Mouse (Mus musculus) retina, embryonic 14.5 days (tissue): ENCODE data around the gene Osbpl9.
A peak's percentile ranks its signal among the peaks of the same experiment; 100 is the strongest.

Experiments
- DNase-seq: peaks from one replicate; pipeline ENCODE4 v3.0.0-alpha.2; 2015; ENCODE audit warnings: low spot score

Osbpl9 gene

DNA sequence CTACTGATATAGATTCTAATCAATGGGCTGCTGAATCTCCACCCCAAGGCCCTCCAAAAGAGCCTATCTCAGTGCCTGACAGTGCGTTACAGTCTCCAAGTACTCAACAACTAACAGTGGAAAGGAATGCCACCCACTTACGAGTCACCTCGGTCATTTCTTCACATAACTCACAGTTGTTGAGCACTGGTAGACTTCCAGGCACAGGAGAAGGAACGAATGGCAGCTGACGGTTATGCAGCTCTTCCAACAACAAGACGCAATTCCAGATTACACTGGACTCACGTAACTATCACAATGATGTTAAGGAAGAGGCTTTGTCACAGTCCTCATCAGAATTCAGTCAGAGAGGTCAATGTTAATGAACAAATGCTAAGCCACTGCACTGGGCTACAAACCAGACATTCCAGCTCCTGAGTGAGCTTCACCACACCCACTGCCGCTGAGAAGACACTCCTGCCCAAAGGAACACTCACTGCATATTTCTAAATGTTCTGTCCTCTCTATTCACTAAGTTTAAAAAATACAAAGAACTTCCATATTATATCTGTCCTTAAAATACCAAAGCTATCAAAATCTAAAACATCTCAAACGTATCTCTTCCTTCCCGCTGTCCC lies 70.7 kb downstream of the Osbpl9 start:
- DNase-seq, result no peak

DNA sequence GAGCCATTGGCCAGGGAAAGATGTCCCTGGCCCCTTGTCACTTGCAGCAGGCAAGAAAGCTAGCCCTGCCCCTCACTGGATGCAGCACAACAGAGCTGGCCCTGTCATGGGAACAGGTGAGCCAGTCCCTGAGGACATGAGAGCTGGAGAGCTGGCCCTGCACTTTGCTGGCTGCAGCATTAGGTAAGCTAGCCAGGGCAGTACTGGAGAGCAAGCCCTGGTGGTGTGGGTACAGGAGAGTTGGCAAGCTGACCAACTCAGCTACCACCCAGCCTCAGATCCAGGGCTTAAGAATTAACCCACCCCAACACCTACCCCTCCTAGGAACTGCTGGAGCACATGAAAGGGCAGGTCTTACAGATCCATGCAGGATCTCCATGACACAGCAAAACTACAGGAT lies 73.1 kb downstream of the Osbpl9 start:
- DNase-seq, result no peak

DNA sequence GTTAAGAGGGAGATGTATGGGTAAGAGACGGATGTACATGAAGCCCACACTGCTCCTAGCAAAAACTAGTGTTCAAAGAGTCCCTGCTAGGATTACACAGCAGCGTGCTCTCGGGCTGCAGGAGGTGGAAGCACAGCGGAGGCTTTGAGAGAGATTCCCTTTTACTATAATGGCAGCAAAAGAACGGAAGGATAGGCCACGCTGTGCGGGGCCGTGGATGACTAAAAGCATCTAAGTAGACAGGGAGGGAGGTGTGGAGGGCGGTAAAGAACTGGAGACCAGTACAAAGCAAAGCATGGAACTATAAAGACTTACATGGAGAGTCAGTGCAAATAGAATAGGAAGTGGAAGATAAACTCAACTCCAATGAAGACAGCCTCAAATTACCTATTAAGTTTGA lies 74.1 kb downstream of the Osbpl9 start:
- DNase-seq, result no peak

DNA sequence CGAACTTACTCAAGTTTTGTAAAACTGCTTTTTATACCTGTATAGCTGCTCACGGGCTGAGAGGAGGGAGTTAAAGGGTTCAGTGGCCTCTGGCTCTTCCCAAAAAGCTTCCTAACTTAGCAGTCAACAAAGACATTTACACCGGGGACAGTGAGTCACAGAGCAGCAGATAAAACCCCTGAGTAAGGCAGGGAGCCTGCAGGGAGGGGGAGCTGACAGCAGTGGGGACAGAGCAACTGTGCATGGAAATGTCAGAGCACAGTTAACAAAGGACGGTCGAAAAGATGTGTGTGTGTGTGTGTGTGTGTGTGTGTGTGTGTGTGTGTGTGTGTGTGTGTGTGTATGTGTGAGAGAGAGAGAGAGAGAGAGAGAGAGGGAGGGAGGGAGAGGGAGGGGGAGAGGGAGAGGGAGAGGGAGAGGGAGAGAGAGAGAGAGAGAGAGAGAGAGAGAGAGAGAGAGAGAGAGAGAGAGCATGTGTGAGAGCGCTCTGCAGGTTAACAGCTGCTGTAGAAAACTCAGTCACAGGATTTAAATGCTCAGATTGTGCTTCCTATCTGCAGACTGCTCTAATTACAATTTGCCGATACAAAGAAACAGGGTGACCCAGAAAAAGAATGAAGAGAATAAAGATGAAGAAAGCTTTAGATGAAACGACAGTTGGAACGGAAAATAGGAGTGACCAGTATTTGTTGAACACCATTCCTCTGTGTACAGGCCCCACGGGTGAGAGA lies 75.1 kb downstream of the Osbpl9 start:
- peak; percentile 46 for DNase-seq

DNA sequence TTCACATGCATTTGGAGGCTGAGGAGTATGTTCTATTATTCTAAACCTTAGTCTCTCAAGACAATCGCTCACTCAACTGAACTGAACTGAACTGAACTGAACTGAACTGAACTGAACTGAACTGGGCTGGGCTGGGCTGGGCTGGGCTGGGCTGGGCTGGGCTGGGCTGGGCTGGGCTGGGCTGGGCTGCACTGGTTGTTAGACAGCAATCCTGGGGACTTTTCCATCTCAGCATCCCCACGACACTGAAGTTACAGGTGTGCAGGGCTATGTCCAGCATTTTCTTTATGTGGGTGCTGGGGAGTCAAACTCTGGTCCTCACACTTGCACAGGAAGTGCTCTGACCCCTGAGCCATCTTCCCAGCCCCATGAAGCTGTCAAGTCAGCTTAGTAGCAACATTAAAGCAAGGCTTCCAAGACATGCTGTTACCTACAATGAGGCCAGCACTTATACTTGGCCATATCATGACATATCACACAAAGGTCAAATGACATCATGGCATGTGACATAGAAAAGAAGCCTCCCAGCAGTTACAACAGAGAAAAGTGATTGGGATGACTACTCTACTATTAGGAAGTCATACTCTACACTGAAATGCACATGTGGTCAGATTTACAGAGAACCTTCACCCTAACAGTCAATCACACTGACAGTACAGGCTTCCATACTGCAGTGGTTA lies 76.2 kb downstream of the Osbpl9 start:
- no peak for DNase-seq

DNA sequence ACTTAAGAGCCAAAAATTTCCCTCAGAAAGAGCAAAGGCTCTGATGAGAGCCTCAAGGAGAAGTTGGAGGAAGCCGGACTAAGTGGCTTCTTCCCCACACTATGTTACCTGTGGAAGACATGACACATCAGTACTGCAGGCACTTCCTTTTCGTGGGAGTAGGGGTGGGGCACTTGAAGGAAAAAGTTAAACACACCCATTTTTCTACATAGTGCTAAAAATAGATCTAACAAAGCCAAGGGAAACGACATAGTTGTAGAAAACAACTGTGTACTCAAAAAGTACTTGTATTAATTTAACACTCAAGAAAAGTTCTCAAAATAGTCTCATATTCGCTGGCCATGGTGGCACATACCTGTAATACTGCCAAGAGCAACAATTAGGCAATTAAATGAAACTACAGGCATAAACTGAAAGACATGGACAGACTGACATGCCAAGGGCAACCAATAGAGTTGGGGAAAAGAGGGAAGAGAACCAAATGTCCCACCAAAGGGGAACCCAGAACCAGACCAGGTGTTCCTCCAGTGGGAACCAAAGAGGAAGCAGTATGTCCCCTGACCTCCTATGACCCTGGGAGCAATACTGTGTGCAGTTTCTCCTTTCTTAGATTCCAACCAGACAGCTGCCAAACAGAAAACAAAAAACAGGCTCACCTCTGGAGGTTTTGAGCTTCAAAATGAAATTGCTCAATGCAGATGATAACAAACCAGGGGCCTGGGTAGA lies 79.1 kb downstream of the Osbpl9 start:
- no peak for DNase-seq

DNA sequence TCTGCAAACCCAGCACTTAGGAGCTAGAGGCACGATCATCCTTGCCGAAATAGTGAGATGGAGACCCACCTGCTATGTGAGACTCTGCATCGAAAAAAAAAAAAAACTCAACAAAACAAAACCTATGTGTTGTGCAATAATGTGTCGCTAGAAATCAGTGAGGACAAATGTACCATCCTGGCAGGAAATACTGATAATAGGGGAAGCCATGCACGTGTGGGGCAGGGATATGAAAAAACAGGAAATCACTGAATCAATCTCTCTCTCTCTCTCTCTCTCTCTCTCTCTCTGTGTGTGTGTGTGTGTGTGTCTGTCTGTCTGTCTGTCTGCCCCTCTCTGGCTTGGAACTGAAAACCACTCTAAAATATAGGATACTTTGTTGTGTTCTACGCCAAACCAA lies 81.3 kb downstream of the Osbpl9 start:
- DNase-seq, result no peak

DNA sequence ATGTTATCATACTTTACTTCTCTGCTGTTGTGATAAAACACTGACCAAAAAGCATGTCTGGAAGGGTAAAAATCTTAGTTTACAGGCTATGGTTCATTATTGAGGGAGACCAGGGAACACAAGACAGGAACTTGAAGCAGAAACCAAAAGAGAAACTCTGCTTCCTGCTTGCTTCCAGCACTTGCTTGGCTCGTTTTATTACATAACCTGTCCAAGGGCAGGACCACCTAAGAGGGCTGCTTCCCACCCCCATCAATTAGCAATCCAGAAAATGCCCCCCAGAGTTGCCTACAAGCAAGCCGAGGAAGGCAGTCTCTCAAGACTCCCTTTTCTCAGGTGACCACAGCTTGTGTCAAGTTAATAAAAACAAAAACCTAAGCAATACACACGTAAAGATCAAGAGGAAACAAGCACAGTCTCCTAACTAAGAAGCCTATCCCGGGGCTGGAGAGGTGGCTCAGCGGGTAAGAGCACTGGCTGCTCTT lies 82.4 kb downstream of the Osbpl9 start:
- DNase-seq, result no peak

DNA sequence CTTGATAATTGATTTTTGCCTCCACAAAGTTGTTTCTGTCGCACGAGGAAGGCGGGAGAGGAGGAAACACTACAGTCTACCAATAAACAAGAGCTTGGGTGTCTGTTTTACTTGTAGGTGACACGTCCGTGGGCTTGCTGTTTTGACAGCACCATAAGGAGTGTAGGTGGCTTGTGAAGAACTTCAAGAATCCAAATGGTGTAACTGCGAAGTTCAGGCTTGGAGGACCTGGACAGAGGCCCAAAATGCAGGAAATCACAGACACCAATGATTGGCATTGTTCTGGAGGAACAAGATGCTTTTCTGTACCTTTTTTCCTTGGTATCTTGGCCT lies 83.8 kb downstream of the Osbpl9 start:
- DNase-seq, result no peak

DNA sequence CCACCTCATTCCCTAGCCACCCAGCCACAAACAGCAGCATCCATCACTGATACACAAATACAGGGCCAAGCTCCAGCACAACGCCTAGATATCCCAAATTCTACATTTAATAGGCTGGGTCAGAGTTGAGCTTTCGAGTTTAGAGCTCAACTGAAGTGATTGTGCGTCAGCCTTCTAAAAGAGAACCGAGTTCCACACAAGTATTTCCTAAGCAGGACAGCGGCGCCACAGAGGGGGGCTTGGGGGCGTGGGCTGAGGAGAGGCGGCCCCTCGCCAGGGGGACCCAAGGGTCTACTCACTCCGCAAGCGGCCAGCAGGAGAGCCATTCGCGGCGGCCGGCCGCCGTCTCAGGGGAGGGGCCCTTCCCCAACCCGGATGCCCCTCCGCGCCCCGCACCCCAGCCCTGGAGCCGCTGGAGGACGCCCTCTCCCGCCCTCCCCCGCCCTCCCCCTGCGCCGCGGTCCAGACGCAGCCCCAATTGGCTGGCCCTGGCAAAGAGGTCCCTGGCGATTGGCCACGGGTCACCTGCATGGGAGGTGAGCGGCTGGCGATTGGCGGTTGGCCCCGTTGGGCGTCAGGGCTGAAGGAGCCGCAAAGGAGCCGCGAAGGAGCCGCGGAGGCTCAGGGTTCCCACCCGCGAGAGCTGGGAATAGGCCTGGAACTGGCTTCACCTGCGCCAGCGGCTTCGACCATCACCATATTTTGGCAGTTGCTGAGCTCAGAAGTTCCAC lies 84.3 kb downstream of the Osbpl9 start:
- DNase-seq, result peak; percentile 91

DNA sequence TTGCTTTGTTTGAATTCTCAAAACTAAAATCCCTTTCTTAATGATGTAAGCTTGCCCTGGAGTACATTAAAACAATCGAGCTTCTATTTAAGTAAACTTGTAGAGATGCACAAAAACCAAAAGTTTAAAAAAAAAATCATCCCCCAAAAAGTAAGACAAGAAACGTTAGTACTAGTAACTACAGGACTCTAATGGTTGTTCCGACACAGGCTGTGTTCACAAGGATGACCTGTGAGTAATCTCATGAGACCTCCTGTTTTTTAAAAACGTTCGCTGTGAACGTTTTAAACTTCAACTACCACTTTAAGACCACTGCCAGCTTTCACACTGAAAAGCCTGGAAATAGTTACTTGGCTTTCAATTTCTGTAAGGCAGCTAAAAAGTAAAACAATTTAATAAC lies 85.1 kb downstream of the Osbpl9 start:
- DNase-seq, result no peak

DNA sequence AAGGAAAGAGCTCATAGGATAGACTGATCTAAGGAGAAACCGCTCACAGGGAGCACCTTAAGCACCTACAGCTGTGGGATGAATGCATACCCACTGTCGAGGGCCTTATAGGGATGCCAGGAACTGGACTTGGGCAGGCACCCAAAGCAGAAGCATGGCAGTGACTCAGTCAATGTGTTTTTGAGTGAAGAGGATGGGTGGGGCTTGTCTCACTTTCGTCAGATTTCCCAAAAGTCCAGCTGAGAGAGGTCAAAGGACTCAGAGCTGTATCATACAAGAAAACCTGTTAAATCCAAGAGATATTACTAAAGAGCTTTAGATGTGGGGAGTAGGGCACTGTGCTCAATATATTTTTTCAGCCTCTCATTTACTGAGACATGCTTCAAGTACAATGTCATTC lies 85.6 kb downstream of the Osbpl9 start:
- no peak for DNase-seq

DNA sequence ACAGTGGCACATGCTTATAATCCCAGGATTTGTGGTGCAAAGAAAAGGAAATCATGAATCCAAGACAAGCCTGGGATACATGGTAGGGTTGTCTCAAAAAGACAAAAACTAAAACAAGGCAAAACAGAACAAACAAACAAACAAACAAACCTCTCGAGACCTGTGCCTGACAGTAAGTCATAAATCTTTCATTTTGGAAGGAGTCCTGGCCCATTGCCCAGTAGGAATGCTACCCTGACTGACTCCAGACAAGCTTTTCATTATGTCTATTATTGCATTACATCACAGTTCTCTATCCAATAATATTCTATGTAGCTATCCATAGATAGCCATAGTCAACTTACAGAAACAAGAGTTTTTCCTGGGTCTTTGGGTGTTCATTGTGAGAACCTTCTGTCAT lies 86.3 kb downstream of the Osbpl9 start:
- no peak for DNase-seq

DNA sequence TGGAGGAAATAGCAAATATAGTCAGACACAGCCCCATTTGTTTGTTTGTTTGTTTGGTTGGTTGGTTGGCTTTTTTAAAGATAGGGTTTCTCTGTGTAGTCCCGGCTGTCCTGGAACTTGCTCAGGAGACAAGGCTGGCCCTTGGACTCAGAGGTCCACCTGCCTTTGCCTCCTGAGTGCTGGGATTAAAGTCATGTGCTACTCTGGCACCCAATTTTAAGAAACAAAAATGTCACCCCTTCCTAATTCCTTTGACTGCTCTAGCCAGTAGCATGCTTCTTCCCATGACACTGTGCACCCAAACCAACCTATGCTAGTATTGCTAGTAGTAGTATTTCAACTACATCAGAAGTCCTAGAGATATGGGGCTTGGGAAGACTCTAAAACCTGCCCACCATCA lies 87.8 kb downstream of the Osbpl9 start:
- no peak for DNase-seq

DNA sequence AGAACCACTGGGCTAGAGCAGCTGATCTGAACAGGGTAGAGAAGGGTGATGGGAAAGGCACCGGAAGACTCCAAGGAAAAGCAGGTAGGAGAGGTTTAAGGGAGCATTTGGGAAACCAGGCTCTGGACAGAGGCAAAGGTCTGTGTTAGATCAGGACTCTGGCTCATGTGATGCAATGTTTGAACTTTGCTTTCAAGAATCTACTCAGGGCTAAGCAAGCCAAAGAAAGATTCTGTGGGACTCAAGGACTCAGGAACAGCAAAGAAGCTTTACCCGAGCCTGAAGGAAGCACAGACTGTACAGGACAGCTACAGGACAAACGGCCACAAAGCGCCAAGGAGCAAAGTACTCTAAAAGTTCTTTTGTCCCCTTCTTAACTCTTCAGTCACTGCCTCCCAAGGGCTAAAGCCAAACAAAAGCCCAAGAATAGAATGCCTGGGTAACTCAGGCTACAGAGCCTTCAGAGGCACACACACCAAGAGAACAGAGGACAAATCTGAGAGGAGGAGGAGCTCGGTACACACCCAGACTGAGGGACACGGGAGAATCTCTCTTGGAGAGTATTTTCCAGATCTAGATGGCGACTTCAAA lies 89.1 kb downstream of the Osbpl9 start:
- DNase-seq, result no peak

DNA sequence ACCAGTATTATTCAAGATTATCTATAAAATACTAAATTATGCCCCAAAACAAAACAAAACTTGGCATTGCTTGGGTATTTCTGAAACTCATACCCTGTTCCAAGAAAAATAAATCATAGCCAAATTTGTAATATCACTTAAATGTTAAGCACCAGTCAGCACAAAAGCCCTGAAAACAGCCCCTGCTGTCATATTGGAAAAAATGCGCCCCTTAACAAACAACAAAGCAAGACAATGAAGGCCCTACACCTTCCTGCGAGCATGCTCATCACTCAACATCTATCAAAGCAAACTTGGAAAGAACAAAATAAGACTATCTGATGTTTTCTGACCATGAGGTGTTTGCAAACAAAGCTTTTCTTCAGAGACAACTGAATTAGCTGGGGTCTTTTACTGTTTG lies 91.1 kb downstream of the Osbpl9 start:
- DNase-seq, result no peak

DNA sequence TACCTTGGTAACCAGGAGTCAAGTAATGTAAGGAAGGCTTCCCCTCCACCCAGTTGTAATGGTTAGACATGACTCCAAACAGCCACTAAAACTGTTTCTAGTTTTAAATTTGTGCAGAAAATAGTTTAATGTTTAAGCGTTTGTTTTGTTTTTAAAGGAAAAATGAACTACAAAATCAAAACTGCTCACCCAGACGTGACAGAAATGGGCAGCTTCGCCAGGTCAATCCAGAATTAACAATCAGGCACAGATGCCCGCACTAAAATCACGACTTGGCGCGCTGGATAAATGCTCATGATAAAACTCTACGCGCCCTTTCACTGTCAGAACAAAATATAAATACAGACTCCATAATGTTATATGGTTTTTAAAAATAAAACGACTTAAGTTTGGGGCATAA lies 92.4 kb downstream of the Osbpl9 start:
- DNase-seq, result no peak

DNA sequence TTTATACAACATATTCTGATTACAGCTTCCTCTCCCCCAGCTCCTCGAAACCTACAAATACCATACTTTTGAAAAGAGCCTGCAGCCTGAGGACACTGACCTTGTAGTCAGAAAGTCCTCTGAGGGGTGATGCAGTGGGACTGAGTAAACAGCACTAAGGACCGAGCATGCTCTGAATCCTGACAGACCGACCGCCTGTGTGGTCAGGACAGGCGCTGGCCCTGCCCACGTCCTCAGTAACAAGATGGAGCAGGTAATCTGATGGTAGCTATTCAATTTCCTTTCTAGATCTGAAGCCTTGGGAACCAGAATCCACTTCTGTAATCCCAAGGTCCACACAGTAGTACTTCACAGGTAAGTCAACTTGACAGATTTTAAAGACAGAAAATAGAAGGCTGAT lies 93.1 kb downstream of the Osbpl9 start:
- DNase-seq, result no peak

DNA sequence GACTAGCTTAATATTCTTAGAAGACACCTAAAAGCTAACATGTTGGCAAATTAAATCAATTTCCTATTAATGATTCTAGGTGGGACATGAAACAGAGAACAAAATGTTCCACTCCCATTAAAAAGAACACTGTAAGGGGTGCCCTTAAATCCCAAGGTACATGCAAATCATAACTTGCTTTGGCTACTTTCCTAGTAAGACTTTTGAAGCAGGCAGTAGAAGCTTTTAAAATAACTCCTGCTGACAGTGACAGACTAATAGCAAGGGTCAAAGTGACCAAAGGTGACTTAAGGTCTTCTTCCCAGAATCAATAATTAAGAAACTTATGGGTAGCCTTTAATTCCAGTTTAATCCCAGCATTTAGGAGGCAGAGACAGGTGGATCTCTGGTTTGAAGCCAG lies 95.5 kb downstream of the Osbpl9 start:
- no peak for DNase-seq

DNA sequence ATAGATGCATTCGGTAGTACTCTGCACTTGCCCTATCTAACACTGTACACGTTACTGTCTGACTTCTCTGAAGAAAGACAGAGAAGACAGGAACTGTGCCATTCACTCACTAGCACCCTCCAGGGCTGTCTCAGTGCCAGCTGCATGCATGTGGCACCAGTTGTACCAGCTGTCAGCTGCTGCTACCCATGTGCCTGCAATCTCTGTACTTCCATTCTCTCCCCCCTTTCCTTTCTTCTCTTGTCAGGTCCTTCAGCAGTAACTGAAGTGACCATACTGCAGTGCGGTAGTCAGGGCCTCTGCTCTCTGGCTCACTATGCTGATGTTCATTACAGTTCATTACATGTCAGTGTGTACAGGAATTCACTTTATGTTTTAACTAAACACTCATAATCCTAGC lies 96.0 kb downstream of the Osbpl9 start:
- DNase-seq, result no peak

DNA sequence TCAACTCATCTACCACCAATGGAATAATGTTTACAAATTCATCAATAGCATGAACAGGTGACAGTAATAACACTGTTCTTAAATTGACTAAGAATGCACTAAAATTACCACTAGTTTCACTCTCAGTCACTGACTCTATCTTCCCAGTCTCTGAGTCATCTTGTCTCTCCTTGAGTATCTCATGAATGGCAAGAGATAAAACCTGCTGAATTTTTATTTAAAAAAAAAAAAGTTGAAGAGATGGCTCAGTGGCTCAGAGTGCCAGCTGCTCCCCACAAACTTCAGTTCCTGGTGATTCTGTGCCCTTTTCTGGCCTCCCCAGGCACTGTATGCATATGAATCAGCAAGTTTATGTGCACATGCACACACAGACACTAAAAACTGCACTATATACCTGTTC lies 96.8 kb downstream of the Osbpl9 start:
- DNase-seq, result no peak
